Mouse (Mus musculus) cerebellum, adult 2 months (tissue): Measurements from ENCODE around the gene Prex1.

Experiments used
- CTCF ChIP-seq: fragments of 200-500 bp; IDR thresholded peaks from 2 replicates; pipeline ENCODE4 v1.5.1; 2011; ENCODE audit warnings: low read depth, mild to moderate bottlenecking, control low read depth, low read length, moderate library complexity, borderline replicate concordance; ENCODE audit not compliant: insufficient read depth
- POLR2A ChIP-seq: fragments of 200-500 bp; IDR thresholded peaks from 2 replicates; pipeline ENCODE4 v1.6.1; 2011; ENCODE audit warnings: low read length, control low read depth, borderline replicate concordance; ENCODE audit not compliant: insufficient read depth

DNA sequence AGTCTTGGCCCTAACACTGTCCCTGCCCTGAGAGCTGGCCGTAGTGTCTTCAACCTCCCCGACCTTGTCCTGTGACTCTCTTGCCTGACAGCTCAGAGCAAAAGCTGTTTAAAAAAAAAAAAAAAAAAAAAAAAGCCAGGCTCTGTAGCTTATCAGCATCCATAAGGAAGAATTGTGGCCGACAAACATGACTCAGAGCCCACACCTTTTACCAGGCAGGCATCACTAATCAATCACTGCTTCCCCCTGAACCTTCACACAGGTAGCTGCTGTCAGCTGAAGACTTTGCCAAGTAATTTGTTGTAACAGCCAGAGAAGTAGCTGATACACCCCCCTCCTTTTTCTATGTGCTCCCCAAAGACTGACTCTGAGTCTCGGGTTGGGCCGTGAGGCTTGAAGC is 140.0 kb downstream of the Prex1 start:
- TF ChIP-seq CTCF (no peak), POLR2A (no peak)
